Mouse (Mus musculus): ENCODE data around the gene 1190002N15Rik.

1190002N15Rik gene

GRCm38 (mm10) chr9:94529987-94530386 is 7.9 kb downstream of the 1190002N15Rik start:
- no peak for ATAC-seq (ENCODE audit: low TSS enrichment)

DNA sequence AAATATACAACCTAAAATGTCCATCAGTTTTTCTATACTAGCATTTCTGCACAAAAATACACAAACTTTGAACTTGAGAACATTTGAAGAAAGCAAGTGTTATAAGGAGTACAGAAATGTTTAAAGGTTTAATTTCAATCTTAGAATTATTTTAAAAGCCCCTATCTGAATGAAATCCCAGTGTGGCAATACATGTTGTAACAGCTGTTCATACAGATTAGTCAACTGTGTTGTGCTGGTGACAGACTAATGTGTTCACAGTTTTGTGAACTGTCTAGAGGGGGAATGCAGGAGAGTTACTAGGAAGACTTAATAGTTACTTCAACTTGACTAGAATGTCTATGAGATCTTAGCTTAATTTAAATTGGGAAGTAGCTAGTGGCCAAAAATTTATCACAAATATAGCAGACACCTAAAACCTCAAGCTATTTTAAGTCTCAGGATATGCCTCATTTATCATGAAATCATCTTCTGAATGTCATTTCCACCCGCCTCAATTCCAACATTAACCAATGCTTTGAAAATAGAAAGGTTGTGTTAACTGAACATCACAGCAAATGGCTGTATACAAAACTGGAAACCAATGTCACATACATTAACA is 8.6 kb downstream of the 1190002N15Rik start:
- no peak for ATAC-seq (ENCODE audit: low TSS enrichment)

DNA sequence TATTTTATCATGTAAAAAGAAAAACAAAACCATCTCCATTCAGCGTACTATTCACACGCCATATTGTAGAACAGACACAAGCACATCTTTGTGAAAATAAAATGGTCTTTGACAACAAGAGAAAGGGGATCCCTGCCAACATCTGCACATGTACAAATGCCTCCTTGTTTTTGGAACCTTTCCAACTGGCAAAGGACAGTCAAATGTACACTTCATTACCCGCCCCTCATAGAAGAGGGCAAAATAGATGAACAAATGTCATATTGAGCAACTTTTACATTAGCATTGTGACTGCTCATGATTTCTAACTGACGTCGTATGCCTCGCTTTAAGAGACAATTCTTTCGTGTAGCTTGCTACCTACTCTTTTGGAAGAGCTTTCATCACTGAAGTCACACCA is 11.4 kb downstream of the 1190002N15Rik start:
- peak; percentile 19; the same call in 1 of the 2 replicates for ATAC-seq (ENCODE audit: low TSS enrichment)

- no peak for ATAC-seq (ENCODE audit: low TSS enrichment)
Observed at GRCm38 (mm10) chr9:94512246-94512645, 25.6 kb downstream of the 1190002N15Rik start.

DNA sequence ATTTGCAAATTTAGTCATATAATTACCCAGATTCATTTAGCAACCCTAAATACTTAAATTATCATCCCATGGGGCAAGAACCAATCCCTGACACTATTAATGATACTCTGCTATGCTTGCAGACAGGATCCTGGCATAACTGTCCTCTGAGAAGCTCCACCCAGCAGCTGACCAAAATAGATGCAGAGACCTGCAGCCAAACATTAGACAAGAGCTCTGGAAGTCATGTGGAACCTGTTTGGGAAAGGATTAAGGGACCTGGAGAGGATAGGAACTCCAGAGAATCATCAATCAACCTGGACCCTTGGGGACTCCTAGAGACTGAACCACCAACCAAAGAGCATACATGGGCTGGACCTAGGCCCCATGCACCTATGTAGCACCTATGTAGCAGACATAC is 26.7 kb downstream of the 1190002N15Rik start:
- ATAC-seq (ENCODE audit: low TSS enrichment), result no peak

- no peak for ATAC-seq (ENCODE audit: low TSS enrichment)
Observed at GRCm38 (mm10) chr9:94506980-94507379, 30.9 kb downstream of the 1190002N15Rik start.

DNA sequence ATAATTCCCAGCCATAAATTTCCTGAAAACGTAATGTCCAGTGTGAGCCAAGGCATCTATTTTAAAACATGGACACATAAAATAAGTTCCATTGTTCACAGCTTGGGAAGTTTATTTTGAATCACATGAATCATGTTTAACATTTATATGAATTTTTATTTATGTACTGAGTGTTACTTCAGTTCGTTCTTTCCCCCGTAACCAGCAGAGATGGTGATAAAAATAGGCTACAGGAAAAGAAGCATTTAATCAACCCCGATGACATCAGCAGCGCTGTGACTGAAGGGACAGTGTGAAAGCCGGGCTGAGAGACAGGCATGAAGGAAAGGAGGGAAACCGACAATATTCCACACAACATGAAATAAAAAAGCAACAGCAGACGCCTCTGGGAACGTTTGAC is 46.4 kb downstream of the 1190002N15Rik start:
- ATAC-seq (ENCODE audit: low TSS enrichment), result peak; percentile 95

DNA sequence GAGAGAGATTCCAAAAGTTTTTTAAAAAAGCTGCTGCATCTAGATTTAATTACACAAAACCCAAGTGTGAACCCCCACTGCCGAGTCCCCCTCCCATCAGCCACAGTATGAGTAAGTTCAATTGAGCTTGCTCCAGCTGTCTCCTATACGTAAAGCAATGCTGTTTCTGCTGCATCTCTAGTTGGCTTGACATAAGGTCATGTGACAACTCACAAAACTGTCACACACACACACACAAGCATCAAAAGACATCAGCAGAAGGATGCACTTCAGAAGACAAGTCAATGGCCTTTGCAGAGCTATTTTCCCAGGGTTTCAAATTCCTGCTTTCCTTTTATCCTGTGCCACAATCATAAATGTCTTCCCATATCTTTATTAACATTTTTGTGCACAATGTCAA is 49.9 kb downstream of the 1190002N15Rik start:
- ATAC-seq (ENCODE audit: low TSS enrichment), result no peak

DNA sequence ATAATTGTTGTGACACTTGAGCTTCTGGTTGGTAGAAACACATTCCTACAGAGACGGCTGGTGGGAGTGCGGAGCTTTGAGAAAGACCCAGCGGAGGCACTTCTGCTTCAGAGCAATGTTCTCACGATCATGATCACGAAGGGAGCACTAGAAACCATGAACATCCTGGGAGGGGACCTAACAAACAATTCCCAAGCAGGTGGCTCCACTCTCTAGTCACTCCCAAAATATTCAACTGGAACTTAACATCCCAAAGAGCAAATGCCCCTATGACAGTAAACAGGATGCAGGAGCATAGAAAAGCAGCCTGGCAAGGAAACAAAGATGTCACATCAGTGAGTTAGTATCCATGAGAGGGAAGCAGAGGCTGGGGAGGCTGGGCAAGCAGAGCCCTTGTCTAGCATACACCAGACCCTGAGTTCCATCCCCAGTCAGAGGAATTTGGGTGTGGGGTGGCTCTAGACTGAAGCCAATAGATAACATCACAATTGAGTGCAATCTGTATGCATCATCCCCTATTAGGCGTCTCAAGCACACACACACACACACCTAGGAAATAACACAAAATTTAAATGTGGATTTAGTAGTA is 54.5 kb downstream of the 1190002N15Rik start:
- ATAC-seq (ENCODE audit: low TSS enrichment), result 0 out of 2 replicates have a peak, but pooled peaks have one; percentile 29

GRCm38 (mm10) chr9:94482215-94482975 is 55.5 kb downstream of the 1190002N15Rik start:
- ATAC-seq (ENCODE audit: low TSS enrichment), result peak; percentile 91

- no peak for ATAC-seq (ENCODE audit: low TSS enrichment)
Observed at GRCm38 (mm10) chr9:94481057-94481456, 56.8 kb downstream of the 1190002N15Rik start.

DNA sequence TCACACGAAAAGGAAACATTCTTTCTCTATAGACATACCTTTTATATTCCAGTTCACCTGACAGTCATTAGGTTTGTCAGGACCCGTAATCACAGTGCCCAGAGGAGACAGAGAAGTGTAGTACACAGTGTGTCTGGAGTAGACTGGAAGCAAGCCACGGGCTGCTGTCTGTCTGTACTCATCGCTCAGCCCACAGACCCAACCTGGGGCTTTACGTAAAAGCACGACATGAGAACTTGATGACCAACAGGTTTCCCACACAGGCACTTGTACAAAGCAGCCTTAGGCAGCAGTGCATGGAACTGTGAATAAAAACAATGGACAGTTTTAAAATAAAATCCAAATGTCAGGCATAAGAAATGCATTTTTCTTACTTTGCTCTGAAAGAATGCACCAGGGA is 58.5 kb downstream of the 1190002N15Rik start:
- ATAC-seq (ENCODE audit: low TSS enrichment), result no peak

GRCm38 (mm10) chr9:94478954-94479353 is 58.9 kb downstream of the 1190002N15Rik start:
- ATAC-seq (ENCODE audit: low TSS enrichment), result no peak

DNA sequence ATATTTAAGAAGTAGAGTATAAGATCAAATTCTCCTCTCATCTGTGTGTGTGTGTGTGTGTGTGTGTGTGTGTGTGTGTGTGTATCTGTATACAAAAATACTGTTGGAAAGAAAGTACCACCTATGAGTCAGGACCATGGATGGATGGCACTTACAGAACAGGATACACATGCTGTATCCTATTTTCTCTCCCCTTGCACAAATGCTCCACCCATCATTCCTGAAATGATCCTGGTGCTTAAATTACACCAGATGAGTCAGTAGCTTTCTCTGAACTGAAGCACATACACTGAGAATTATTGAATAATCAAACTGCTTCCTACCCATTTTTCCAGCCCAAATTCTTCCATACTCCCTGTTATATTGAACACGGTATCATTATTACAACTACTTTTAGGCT is 61.9 kb downstream of the 1190002N15Rik start:
- peak; percentile 81 for ATAC-seq (ENCODE audit: low TSS enrichment)

GRCm38 (mm10) chr9:94473898-94474297 is 64.0 kb downstream of the 1190002N15Rik start:
- no peak for ATAC-seq (ENCODE audit: low TSS enrichment)

GRCm38 (mm10) chr9:94472963-94473582 is 64.8 kb downstream of the 1190002N15Rik start:
- peak; percentile 75 for ATAC-seq (ENCODE audit: low TSS enrichment)

GRCm38 (mm10) chr9:94471485-94471884 is 66.4 kb downstream of the 1190002N15Rik start:
- ATAC-seq (ENCODE audit: low TSS enrichment), result no peak
